Mouse (Mus musculus): ENCODE measurements around the gene Tnc.

DNA sequence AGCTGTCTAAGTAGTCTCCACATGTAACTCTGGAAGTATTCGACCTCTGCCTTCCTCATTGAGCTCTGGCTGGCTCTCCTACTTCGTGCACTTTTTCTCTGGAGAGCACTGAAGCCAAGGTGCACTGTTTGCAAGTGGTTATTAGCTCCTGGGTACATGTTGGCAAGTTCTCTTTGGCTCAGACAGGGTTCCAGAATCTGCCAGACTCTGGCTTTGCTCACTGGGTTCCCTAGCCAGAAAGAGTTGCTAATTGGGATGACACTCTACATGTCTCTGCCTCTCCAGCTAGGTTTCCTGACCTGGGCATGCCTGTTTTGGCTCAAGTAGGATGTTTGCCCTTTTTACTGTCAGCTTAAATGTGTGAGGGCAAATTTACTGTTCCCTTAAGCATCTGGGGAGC, 13.6 kb downstream of the Tnc start:
- TF ChIP-seq CTCF (IDR thresholded peaks at IDR 0.05; ENCODE audit: borderline replicate concordance, extremely low read depth, insufficient read depth, insufficient read length) (no peak), POLR2A (IDR thresholded peaks at IDR 0.05; ENCODE audit: borderline replicate concordance, extremely low read depth, insufficient read depth, insufficient read length, poor library complexity, severe bottlenecking) (no peak)
